Mouse (Mus musculus): ENCODE results near the gene Selplg. TPM values are rescaled to one million over a fixed set of nuclear protein-coding genes. Genes with fewer than 3 reads are reported as not detected.
A peak's percentile ranks its signal among the peaks of the same experiment; 100 is the strongest.

The Selplg gene
- polyA plus RNA-seq (2015; fragmentation: Nextera tagmentation; extraction: Ambion mirVana) = 10.1 and 29.8 TPM in 2 replicates

GRCm38 (mm10) chr5:113832490-113832901 is at the start of gene Selplg:
Gene Selplg (minus strand): TSS chr5:113832644.
- Histone ChIP-seq H3K9ac (ENCODE audit: low read length) (no peak within 1 kb of the TSS), H3K27me3 (ENCODE audit: control insufficient read depth, insufficient read depth, low read length) (no peaks in the 10 kb centered on the region), H3K4me2 (ENCODE audit: low read depth, low read length) (0 out of 2 replicates have a peak within 1 kb of the TSS, but pooled peaks have one; percentile 2), H3K9me3 (replicated peaks; ENCODE audit: control insufficient read depth, low read length) (no peaks in the 10 kb centered on the region), H3K36me3 (ENCODE audit: control insufficient read depth, insufficient read depth) (no peaks in the 10 kb centered on the region), H3K4me3 (ENCODE audit: low read length) (peak within 1 kb of the TSS; percentile 22), H3K4me1 (ENCODE audit: control insufficient read depth, insufficient read depth, low read length) (no peaks in the 10 kb centered on the region), H3K27ac (ENCODE audit: low read length) (peak within 1 kb of the TSS; percentile 9; the same call in 1 of the 2 replicates)
- WGBS = 40% methylated on average over 8 of the region's 8 CpGs
- ATAC-seq (replicated peaks; ENCODE audit: extremely low read depth, insufficient read depth, low FRiP score) = 0 out of 2 replicates have a peak, but pooled peaks have one; percentile 45

GRCm38 (mm10) chr5:113881136-113881535 is 48.7 kb upstream of the Selplg start:
- 90% methylated on average over 14 of the region's 14 CpGs for WGBS
- Histone ChIP-seq H3K27me3 (ENCODE audit: control insufficient read depth, insufficient read depth, low read length) (no peaks in the 10 kb centered on the region), H3K9ac (ENCODE audit: low read length) (no peak overlapping the region), H3K4me2 (ENCODE audit: low read depth, low read length) (no peak overlapping the region), H3K9me3 (replicated peaks; ENCODE audit: control insufficient read depth, low read length) (no peaks in the 10 kb centered on the region), H3K27ac (ENCODE audit: low read length) (no peak overlapping the region), H3K4me3 (ENCODE audit: low read length) (no peak overlapping the region), H3K4me1 (ENCODE audit: control insufficient read depth, insufficient read depth, low read length) (peaks cover 31% of the 10 kb centered on the region), H3K36me3 (ENCODE audit: control insufficient read depth, insufficient read depth) (peaks cover 13% of the 10 kb centered on the region)
- no peak for ATAC-seq (replicated peaks; ENCODE audit: extremely low read depth, insufficient read depth, low FRiP score)

- Histone ChIP-seq H3K27me3 (ENCODE audit: control insufficient read depth, insufficient read depth, low read length) (no peaks in the 10 kb centered on the region), H3K4me3 (ENCODE audit: low read length) (no peak overlapping the region), H3K4me1 (ENCODE audit: control insufficient read depth, insufficient read depth, low read length) (peaks cover 42% of the 10 kb centered on the region), H3K4me2 (ENCODE audit: low read depth, low read length) (no peak overlapping the region), H3K36me3 (ENCODE audit: control insufficient read depth, insufficient read depth) (peaks cover 19% of the 10 kb centered on the region), H3K27ac (ENCODE audit: low read length) (no peak overlapping the region), H3K9me3 (replicated peaks; ENCODE audit: control insufficient read depth, low read length) (0 out of 2 replicates have a peak, but pooled peaks cover 4% of the 10 kb centered on the region), H3K9ac (ENCODE audit: low read length) (no peak overlapping the region)
- ATAC-seq (replicated peaks; ENCODE audit: extremely low read depth, insufficient read depth, low FRiP score) = no peak
- WGBS = 86% methylated on average over 17 of the region's 17 CpGs
These were observed 46.6 kb upstream of the Selplg start for GRCm38 (mm10) chr5:113878943-113879617.

DNA sequence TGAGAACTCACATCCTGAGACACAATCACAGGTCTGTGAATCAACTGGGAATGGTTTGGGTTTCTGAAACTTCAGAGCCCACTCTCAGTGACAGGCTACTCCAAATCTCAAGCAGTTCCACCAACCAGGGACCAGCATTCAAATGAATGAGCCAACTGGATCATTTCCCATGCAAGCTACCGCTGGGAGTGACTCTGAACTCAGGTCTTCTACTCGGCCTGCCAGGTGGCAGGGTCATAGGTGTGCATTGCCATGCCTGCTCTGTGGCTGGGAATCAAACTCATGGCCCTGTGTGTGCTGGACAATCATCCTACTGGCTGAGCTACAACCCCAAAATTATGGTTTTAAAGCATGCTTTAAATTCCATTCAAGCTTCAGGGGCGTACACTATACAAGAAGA is 45.1 kb upstream of the Selplg start:
- Histone ChIP-seq H3K9ac (ENCODE audit: low read length) (no peak overlapping the region), H3K36me3 (ENCODE audit: control insufficient read depth, insufficient read depth) (peaks cover 19% of the 10 kb centered on the region), H3K9me3 (replicated peaks; ENCODE audit: control insufficient read depth, low read length) (0 out of 2 replicates have a peak, but pooled peaks cover 4% of the 10 kb centered on the region), H3K4me1 (ENCODE audit: control insufficient read depth, insufficient read depth, low read length) (peaks cover 41% of the 10 kb centered on the region), H3K27ac (ENCODE audit: low read length) (no peak overlapping the region), H3K4me2 (ENCODE audit: low read depth, low read length) (no peak overlapping the region), H3K4me3 (ENCODE audit: low read length) (no peak overlapping the region), H3K27me3 (ENCODE audit: control insufficient read depth, insufficient read depth, low read length) (no peaks in the 10 kb centered on the region)
- 52% methylated on average over 3 of the region's 3 CpGs for WGBS
- ATAC-seq (replicated peaks; ENCODE audit: extremely low read depth, insufficient read depth, low FRiP score) = no peak

DNA sequence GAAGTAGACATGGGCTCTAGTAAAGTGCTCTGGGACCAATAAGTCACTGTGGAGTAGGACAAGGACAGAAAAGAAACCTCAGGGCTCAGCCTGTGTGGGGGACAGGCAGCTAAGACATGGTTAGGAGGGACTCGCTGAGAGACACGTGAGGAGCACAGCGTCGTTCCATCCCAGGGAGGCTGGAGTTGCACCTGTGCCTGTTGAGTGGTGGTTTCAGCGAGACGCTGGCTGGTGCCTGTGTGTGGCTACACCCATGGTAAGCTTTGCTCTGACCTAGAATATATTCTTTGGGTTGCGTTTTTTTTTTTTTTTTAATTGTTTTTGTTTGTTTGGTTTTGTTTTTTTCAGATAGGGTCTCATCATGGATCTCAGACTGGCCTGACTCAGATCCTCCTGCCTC is 43.7 kb upstream of the Selplg start:
- no peaks in the 10 kb centered on the region for H3K27me3 ChIP-seq (ENCODE audit: control insufficient read depth, insufficient read depth, low read length)
- no peak overlapping the region for H3K4me3 ChIP-seq (ENCODE audit: low read length)
- 0 out of 2 replicates have a peak, but pooled peaks cover 4% of the 10 kb centered on the region for H3K9me3 ChIP-seq (replicated peaks; ENCODE audit: control insufficient read depth, low read length)
- H3K4me2 ChIP-seq (ENCODE audit: low read depth, low read length) = no peak overlapping the region
- ATAC-seq (replicated peaks; ENCODE audit: extremely low read depth, insufficient read depth, low FRiP score) = no peak
- no peak overlapping the region for H3K27ac ChIP-seq (ENCODE audit: low read length)
- H3K9ac ChIP-seq (ENCODE audit: low read length) = no peak overlapping the region
- WGBS = 83% methylated on average over 7 of the region's 7 CpGs
- peaks cover 53% of the 10 kb centered on the region for H3K4me1 ChIP-seq (ENCODE audit: control insufficient read depth, insufficient read depth, low read length)
- H3K36me3 ChIP-seq (ENCODE audit: control insufficient read depth, insufficient read depth) = peaks cover 12% of the 10 kb centered on the region

DNA sequence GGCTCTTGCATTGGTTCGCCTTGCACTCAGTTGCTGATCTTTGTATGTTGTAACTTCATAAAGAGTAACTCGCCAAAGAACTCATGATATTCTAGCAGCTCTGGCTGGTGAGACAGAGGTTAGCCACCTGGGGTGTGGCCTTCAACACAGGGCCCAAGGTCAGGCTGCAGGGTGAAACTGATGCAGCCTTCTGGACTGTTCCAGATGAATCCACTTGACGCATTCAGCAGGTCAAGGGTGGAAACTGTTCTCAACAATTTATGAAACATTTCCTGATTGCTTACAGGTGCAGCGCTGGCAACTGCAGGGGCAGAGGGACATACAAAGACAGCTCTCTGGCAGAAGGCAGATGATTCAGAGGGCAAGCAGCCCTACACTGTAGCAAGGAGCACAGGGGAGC is 43.2 kb upstream of the Selplg start:
- H3K4me3 ChIP-seq (ENCODE audit: low read length) = no peak overlapping the region
- H3K4me1 ChIP-seq (ENCODE audit: control insufficient read depth, insufficient read depth, low read length) = peaks cover 58% of the 10 kb centered on the region
- no peak overlapping the region for H3K4me2 ChIP-seq (ENCODE audit: low read depth, low read length)
- no peak overlapping the region for H3K9ac ChIP-seq (ENCODE audit: low read length)
- no peaks in the 10 kb centered on the region for H3K27me3 ChIP-seq (ENCODE audit: control insufficient read depth, insufficient read depth, low read length)
- H3K27ac ChIP-seq (ENCODE audit: low read length) = no peak overlapping the region
- peaks cover 9% of the 10 kb centered on the region for H3K36me3 ChIP-seq (ENCODE audit: control insufficient read depth, insufficient read depth)
- 0 out of 2 replicates have a peak, but pooled peaks cover 4% of the 10 kb centered on the region for H3K9me3 ChIP-seq (replicated peaks; ENCODE audit: control insufficient read depth, low read length)
- 87% methylated on average over 4 of the region's 4 CpGs for WGBS
- no peak for ATAC-seq (replicated peaks; ENCODE audit: extremely low read depth, insufficient read depth, low FRiP score)

DNA sequence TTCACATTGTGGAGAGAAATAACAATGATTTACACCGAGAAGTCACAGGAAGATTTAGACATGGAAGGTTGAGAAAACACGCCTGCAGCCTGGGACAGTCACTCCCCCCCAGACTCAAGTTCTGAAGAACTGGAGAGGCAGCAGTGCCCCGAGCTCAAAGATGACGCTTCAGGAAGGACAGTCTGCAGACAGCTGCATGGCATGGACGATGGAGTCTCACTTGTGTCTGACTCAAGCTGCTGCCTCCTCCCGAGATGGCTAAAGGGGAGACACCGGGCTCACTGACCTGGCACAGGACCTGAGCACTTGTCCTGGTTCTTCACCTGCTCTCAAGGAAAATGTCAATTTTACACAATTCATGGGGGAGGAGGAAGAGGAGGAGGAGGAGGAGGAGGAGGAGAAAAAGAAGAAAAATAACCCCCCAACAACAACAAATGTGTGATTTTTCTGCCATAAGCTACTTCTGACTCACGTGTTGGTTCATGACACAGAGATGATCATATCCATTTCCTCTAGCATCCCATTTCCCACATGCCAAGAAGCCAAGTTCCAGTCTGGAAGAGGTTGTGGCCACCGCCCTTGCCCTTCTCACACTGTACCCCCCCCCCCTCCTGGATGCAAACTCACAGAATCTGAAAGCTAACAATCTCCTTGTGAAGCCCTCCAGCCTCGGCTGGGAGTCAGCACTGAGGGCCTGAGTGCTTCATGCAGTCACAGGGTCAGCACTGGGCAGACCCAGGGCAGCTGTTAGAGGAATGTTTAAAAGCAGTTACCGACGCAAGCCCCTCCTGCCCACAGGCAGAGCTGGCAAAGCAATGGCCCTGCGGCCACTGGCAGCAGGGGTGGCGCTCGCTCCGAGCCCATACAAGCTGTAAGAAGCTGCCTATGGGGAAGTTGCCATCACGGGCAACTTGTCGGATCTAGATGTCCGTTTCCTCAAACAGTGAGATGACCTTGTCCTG is 41.9 kb upstream of the Selplg start:
- ATAC-seq (replicated peaks; ENCODE audit: extremely low read depth, insufficient read depth, low FRiP score) = no peak
- Histone ChIP-seq H3K36me3 (ENCODE audit: control insufficient read depth, insufficient read depth) (peaks cover 7% of the 10 kb centered on the region), H3K4me1 (ENCODE audit: control insufficient read depth, insufficient read depth, low read length) (peaks cover 71% of the 10 kb centered on the region), H3K9ac (ENCODE audit: low read length) (peak overlapping the region; percentile 73), H3K9me3 (replicated peaks; ENCODE audit: control insufficient read depth, low read length) (0 out of 2 replicates have a peak, but pooled peaks cover 4% of the 10 kb centered on the region), H3K27me3 (ENCODE audit: control insufficient read depth, insufficient read depth, low read length) (no peaks in the 10 kb centered on the region), H3K4me2 (ENCODE audit: low read depth, low read length) (peak overlapping the region; percentile 59), H3K4me3 (ENCODE audit: low read length) (peak overlapping the region; percentile 35), H3K27ac (ENCODE audit: low read length) (peak overlapping the region; percentile 93)
- 52% methylated on average over 19 of the region's 19 CpGs for WGBS

- Histone ChIP-seq H3K27ac (ENCODE audit: low read length) (peak overlapping the region; percentile 93), H3K9me3 (replicated peaks; ENCODE audit: control insufficient read depth, low read length) (0 out of 2 replicates have a peak, but pooled peaks cover 4% of the 10 kb centered on the region), H3K4me3 (ENCODE audit: low read length) (peak overlapping the region; percentile 35), H3K4me2 (ENCODE audit: low read depth, low read length) (peak overlapping the region; percentile 59), H3K36me3 (ENCODE audit: control insufficient read depth, insufficient read depth) (peaks cover 7% of the 10 kb centered on the region), H3K4me1 (ENCODE audit: control insufficient read depth, insufficient read depth, low read length) (peaks cover 75% of the 10 kb centered on the region), H3K9ac (ENCODE audit: low read length) (peak overlapping the region; percentile 73), H3K27me3 (ENCODE audit: control insufficient read depth, insufficient read depth, low read length) (no peaks in the 10 kb centered on the region)
- 9% methylated on average over 15 of the region's 15 CpGs for WGBS
- peak; percentile 70 for ATAC-seq (replicated peaks; ENCODE audit: extremely low read depth, insufficient read depth, low FRiP score)
These were observed 40.8 kb upstream of the Selplg start for GRCm38 (mm10) chr5:113872936-113873912.

All from heart, embryonic 16.5 days (tissue).